Mouse (Mus musculus) forebrain, embryonic 15.5 days (tissue): ENCODE measurements at regions not wholly inside any gene's neighbourhood (a gene's known extent, or its start where the extent isn't known, plus 50 kb on each side); places are given as distances from the start of the nearest gene placed in this dataset.
A peak's percentile ranks its signal among the peaks of the same experiment; 100 is the strongest.

Experiments used
- ATAC-seq: fragments of 200-750 bp; cut with Nextera tagmentation; replicated peaks from 2 replicates; pipeline ENCODE4 v1.8.0; 2017; ENCODE audit warnings: mild to moderate bottlenecking, moderate TSS enrichment, moderate library complexity
- H3K27ac ChIP-seq: fragments of 300-500 bp; sonication (generic); replicated peaks from 2 replicates; pipeline ENCODE4 v1.5.1; 2015; ENCODE audit warnings: mild to moderate bottlenecking, inconsistent platforms
- H3K27me3 ChIP-seq: fragments of 300-500 bp; sonication (generic); 2 replicates; pipeline ENCODE4 v1.6.1; 2015; ENCODE audit warnings: inconsistent platforms
- H3K36me3 ChIP-seq: fragments of 300-500 bp; sonication (generic); 2 replicates; pipeline ENCODE4 v1.6.1; 2015; ENCODE audit warnings: mild to moderate bottlenecking, inconsistent platforms
- H3K4me1 ChIP-seq: fragments of 300-500 bp; sonication (generic); 2 replicates; pipeline ENCODE4 v1.6.1; 2015; ENCODE audit warnings: inconsistent platforms
- H3K4me2 ChIP-seq: fragments of 300-500 bp; sonication (generic); replicated peaks from 2 replicates; pipeline ENCODE4 v1.6.1; 2015; ENCODE audit warnings: mild to moderate bottlenecking, inconsistent platforms
- H3K4me3 ChIP-seq: fragments of 300-500 bp; sonication (generic); 2 replicates; pipeline ENCODE4 v1.5.1; 2015; ENCODE audit warnings: mild to moderate bottlenecking, inconsistent platforms
- H3K9ac ChIP-seq: fragments of 300-500 bp; sonication (generic); replicated peaks from 2 replicates; pipeline ENCODE4 v1.6.1; 2015; ENCODE audit warnings: mild to moderate bottlenecking, inconsistent platforms
- H3K9me3 ChIP-seq: fragments of 300-500 bp; sonication (generic); 2 replicates; pipeline ENCODE4 v1.6.1; 2016; ENCODE audit warnings: inconsistent platforms
- WGBS: fragments of 180-500 bp; shearing (Covaris S2); methylation state at CpG from one replicate; pipeline ENCODE4 v1.1.7; 2015; ENCODE audit warnings: mixed read lengths; 5-methylcytosine and 5-hydroxymethylcytosine counted together

- Histone ChIP-seq H3K27me3 (no peaks in the 10 kb centered on the region), H3K27ac (no peak overlapping the region), H3K9ac (no peak overlapping the region), H3K4me1 (peaks cover 11% of the 10 kb centered on the region), H3K36me3 (no peaks in the 10 kb centered on the region), H3K9me3 (no peaks in the 10 kb centered on the region), H3K4me3 (no peak overlapping the region), H3K4me2 (no peak overlapping the region)
- ATAC-seq, result no peak
- 81% methylated on average over 5 of the region's 5 CpGs for WGBS
Observed at GRCm38 (mm10) chr11:114184431-114184830, 117.6 kb upstream of the Sdk2 start.

DNA sequence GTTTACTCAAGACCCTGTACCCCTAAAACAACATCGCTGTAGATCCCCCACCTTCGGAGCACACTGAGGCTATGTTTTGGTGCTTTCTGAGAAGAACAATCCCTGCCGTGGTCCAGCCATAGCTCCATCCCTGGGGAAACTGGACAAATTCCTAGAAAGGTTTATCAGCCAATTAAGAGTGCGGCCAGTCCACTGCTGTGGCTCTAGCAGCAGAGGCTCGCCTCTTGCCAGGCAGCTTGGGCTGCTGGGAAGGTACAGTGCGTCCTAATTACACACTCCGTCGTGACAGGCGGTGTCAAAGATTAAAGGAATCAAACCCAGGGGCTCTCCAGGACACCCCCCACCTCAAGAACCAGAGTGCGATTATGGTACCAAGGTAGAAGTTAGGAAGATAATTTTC, 116.4 kb upstream of the Sdk2 start:
- WGBS, result 60% methylated on average over 10 of the region's 10 CpGs
- H3K4me1 ChIP-seq, result peaks cover 21% of the 10 kb centered on the region
- H3K9ac ChIP-seq, result no peak overlapping the region
- H3K27ac ChIP-seq, result no peak overlapping the region
- ATAC-seq, result no peak
- no peaks in the 10 kb centered on the region for H3K27me3 ChIP-seq
- H3K4me3 ChIP-seq, result no peak overlapping the region
- H3K36me3 ChIP-seq, result no peaks in the 10 kb centered on the region
- no peak overlapping the region for H3K4me2 ChIP-seq
- no peaks in the 10 kb centered on the region for H3K9me3 ChIP-seq

GRCm38 (mm10) chr11:114178746-114179472, 112.1 kb upstream of the Sdk2 start:
- Histone ChIP-seq H3K27me3 (no peaks in the 10 kb centered on the region), H3K27ac (no peak overlapping the region), H3K9ac (no peak overlapping the region), H3K4me3 (no peak overlapping the region), H3K4me2 (no peak overlapping the region), H3K4me1 (peaks cover 44% of the 10 kb centered on the region), H3K9me3 (no peaks in the 10 kb centered on the region), H3K36me3 (no peaks in the 10 kb centered on the region)
- no peak for ATAC-seq
- WGBS, result 58% methylated on average over 6 of the region's 6 CpGs

- no peak for ATAC-seq
- H3K4me1 ChIP-seq, result peaks cover 40% of the 10 kb centered on the region
- H3K4me3 ChIP-seq, result no peak overlapping the region
- no peak overlapping the region for H3K4me2 ChIP-seq
- H3K27ac ChIP-seq, result no peak overlapping the region
- WGBS, result 58% methylated on average over 4 of the region's 4 CpGs
- H3K9me3 ChIP-seq, result no peaks in the 10 kb centered on the region
- no peaks in the 10 kb centered on the region for H3K36me3 ChIP-seq
- no peaks in the 10 kb centered on the region for H3K27me3 ChIP-seq
- no peak overlapping the region for H3K9ac ChIP-seq
Observed at GRCm38 (mm10) chr11:114177789-114178188, 110.9 kb upstream of the Sdk2 start.

DNA sequence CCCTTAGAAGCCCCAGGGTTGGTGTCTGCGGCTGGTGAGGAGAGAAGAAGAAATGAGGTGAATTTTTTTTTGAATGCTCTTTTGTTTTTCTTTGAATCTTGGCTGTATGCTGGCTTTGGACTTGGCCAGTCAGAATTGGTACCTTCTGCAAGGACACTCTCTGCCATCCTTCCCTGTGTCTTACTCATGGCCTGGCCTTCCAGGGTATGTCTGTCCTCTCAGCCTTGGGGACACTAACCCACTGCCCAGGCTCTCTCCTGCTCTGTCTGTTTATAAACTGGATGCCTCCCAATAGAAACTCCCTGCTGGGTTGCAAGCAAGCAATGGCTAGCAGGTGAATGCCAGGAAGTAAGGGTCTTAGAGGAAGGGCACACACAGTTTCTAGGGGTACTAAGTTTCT, 110.4 kb upstream of the Sdk2 start:
- Histone ChIP-seq H3K9me3 (no peaks in the 10 kb centered on the region), H3K4me1 (peaks cover 40% of the 10 kb centered on the region), H3K36me3 (no peaks in the 10 kb centered on the region), H3K9ac (no peak overlapping the region), H3K4me3 (no peak overlapping the region), H3K27ac (no peak overlapping the region), H3K4me2 (no peak overlapping the region), H3K27me3 (no peaks in the 10 kb centered on the region)
- 69% methylated on average over 1 of the region's 1 CpGs for WGBS
- ATAC-seq, result no peak

DNA sequence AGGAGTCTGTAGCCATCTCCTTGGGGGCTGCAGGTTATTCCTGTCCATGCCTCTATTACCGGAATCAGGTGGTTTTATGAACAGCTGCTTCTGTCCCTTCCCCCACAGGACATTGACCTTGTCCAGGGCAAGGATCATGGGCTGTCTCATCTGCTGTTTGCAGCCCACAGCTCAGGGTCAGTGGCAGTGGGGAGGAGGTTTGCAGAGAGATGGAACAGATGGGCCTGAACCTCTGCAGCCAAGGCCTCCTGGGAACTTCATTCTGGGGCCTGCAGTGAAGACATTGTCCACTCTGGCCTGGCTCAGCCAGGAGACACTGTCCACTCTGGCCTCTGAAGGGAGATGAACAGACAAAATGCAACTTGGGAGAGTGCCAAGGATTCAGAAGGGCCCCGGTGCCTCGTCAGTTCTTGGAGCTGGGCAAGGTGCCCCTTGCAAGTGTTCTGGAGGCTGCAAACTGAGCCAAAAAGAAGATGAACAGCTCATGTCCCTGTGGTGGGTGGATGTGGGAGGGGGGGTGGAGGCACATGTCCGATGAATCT, 109.9 kb upstream of the Sdk2 start:
- Histone ChIP-seq H3K27me3 (no peaks in the 10 kb centered on the region), H3K4me2 (no peak overlapping the region), H3K9me3 (no peaks in the 10 kb centered on the region), H3K27ac (no peak overlapping the region; the same call in 1 of the 2 replicates), H3K9ac (no peak overlapping the region), H3K4me1 (peaks cover 40% of the 10 kb centered on the region), H3K36me3 (no peaks in the 10 kb centered on the region), H3K4me3 (no peak overlapping the region)
- no peak for ATAC-seq
- 49% methylated on average over 4 of the region's 4 CpGs for WGBS

DNA sequence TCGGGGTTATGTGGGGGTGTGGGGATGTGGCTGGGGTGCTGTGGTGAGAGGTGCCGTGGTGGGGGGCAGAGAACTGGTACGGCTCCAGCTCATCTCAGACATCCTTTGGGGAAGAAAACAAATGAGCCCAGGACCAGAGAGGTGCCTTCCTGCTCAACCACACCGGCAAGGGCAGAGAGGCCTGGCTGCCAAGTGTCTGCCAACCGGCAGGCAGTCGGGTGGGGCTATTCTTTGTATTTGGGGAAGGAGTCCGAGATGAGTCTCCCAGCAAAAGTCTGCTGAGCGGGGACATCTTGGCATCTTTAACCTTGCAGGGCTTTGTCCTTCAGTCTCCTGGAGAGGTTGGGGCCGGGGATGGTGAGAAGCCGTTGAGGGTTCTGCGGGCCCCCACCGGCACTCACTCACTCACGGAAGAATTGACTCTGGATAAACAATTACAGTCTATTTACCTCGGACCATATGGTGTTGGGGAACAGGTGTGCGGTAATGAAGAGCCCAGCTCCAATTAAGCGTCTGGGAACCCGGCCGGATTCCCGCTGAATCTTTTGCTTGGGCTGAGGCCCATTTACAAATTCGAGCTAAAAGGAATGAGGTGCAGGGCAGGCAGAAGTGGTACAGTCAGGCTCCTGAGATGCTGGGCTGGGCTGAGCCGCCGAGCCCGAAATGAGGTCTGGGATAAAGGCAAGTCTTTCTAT, 108.7 kb upstream of the Sdk2 start:
- WGBS, result 11% methylated on average over 23 of the region's 23 CpGs
- Histone ChIP-seq H3K27ac (peak overlapping the region; percentile 35; the same call in 1 of the 2 replicates), H3K27me3 (no peaks in the 10 kb centered on the region), H3K4me1 (peaks cover 40% of the 10 kb centered on the region), H3K4me3 (no peak overlapping the region), H3K36me3 (no peaks in the 10 kb centered on the region), H3K9ac (no peak overlapping the region), H3K9me3 (no peaks in the 10 kb centered on the region), H3K4me2 (no peak overlapping the region)
- peak; percentile 79 for ATAC-seq

GRCm38 (mm10) chr11:114174871-114175270, 108.0 kb upstream of the Sdk2 start:
- H3K4me2 ChIP-seq, result no peak overlapping the region
- no peaks in the 10 kb centered on the region for H3K9me3 ChIP-seq
- no peaks in the 10 kb centered on the region for H3K27me3 ChIP-seq
- H3K27ac ChIP-seq, result no peak overlapping the region
- peaks cover 40% of the 10 kb centered on the region for H3K4me1 ChIP-seq
- 86% methylated on average over 4 of the region's 4 CpGs for WGBS
- H3K9ac ChIP-seq, result no peak overlapping the region
- H3K4me3 ChIP-seq, result no peak overlapping the region
- no peaks in the 10 kb centered on the region for H3K36me3 ChIP-seq
- no peak for ATAC-seq

DNA sequence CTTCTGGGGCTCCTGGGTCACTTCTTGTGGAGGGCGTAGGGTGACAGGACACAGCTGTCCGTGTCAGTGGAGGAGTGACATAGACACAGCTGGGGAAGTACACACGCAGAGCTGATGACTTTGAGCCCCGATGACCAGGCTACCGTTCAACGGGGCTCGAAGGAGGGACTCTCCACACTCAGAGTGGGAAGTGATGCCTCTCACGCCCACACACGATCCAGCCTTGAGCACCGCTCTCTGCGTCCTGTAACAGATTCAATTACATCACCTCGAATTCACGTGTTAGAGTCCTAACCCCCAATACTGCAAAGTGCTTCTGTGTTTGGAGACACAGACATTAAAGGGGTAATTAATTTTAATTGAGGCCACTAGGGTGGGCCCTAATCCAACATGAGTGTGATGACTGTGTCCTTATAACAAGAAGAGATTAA, 101.4 kb upstream of the Sdk2 start:
- Histone ChIP-seq H3K27me3 (no peaks in the 10 kb centered on the region), H3K4me2 (no peak overlapping the region), H3K9me3 (no peaks in the 10 kb centered on the region), H3K4me1 (0 out of 2 replicates have a peak, but pooled peaks cover 2% of the 10 kb centered on the region), H3K36me3 (no peaks in the 10 kb centered on the region), H3K4me3 (no peak overlapping the region), H3K9ac (no peak overlapping the region), H3K27ac (no peak overlapping the region)
- 58% methylated on average over 13 of the region's 13 CpGs for WGBS
- no peak for ATAC-seq

DNA sequence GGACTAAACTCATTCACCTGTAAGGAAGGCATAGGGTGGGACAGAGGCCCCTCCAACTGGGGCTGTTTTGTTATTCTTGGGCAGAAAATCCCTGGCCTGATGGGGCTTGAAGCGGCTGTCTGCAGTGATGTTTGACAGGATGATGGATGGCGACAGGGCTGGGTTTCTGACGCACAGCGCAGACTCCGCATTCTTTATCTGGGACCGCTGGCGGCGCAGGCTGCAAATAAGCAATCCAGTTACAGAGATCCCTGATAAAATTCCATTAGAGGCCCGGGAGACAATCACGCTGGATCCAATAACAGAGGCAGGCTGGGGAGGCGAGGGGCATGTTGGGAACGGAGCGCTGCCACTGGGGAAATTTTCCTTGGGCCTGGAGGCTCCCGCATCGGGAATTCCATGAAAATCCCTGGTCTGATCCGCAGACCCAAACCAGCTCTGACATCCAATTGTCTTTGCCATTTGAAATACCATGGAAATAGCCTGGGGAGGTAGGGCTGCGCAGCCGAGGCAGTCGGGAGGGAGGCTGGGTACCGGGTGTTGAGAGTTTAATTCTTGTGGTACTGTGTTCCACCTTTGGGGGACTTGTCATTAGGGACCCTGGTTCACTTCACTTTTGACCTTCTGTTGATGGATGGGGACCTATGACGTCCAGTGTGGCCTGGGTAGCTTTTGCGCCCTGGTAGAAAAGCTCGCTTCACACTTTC, 99.0 kb upstream of the Sdk2 start:
- 36% methylated on average over 23 of the region's 23 CpGs for WGBS
- no peak overlapping the region for H3K4me3 ChIP-seq
- no peaks in the 10 kb centered on the region for H3K36me3 ChIP-seq
- H3K4me2 ChIP-seq, result peak overlapping the region; percentile 0
- 0 out of 2 replicates have a peak overlapping the region, but pooled peaks have one; percentile 1 for H3K9ac ChIP-seq
- no peaks in the 10 kb centered on the region for H3K27me3 ChIP-seq
- no peak for ATAC-seq
- no peak overlapping the region for H3K27ac ChIP-seq
- 0 out of 2 replicates have a peak, but pooled peaks cover 2% of the 10 kb centered on the region for H3K4me1 ChIP-seq
- H3K9me3 ChIP-seq, result no peaks in the 10 kb centered on the region

GRCm38 (mm10) chr11:114152716-114153115, 85.9 kb upstream of the Sdk2 start:
- Histone ChIP-seq H3K4me2 (no peak overlapping the region), H3K4me3 (no peak overlapping the region), H3K27ac (0 out of 2 replicates have a peak overlapping the region, but pooled peaks have one; percentile 9), H3K9ac (no peak overlapping the region), H3K9me3 (no peaks in the 10 kb centered on the region), H3K4me1 (no peaks in the 10 kb centered on the region), H3K27me3 (no peaks in the 10 kb centered on the region), H3K36me3 (no peaks in the 10 kb centered on the region)
- ATAC-seq, result no peak
- WGBS, result 55% methylated on average over 15 of the region's 15 CpGs

DNA sequence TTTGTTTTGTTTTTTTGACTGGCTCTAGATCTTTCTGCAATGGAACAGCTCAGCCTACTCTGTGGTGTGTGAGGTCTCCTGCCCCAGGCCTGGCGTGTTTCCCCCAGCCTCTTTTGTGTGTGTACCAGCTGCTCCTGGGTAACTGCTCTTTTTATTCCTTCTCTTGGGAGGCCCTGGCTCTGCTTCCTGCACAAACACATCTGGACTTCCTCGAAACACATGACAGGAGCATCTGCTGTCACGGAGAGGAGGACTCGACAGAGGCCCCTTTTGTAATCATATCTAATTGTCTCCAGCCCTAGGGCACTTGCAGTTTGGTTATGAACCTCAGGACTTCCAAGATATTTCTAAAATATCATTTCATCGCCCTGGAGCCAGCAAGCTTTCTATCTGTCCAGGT, 79.5 kb upstream of the Sdk2 start:
- Histone ChIP-seq H3K9me3 (no peaks in the 10 kb centered on the region), H3K4me1 (no peaks in the 10 kb centered on the region), H3K27ac (no peak overlapping the region), H3K36me3 (no peaks in the 10 kb centered on the region), H3K4me2 (no peak overlapping the region), H3K4me3 (no peak overlapping the region), H3K9ac (no peak overlapping the region), H3K27me3 (no peaks in the 10 kb centered on the region)
- no peak for ATAC-seq
- 50% methylated on average over 5 of the region's 5 CpGs for WGBS
